Mouse (Mus musculus) olfactory bulb, adult 2 months (tissue): Measurements from ENCODE around the gene Pid1.

Experiments used
- CTCF ChIP-seq: fragments of 200-500 bp; IDR thresholded peaks from 2 replicates; pipeline ENCODE4 v1.5.1; 2012; ENCODE audit warnings: low read depth, mild to moderate bottlenecking, low read length, moderate library complexity; ENCODE audit not compliant: insufficient read depth
- POLR2A ChIP-seq: fragments of 200-500 bp; IDR thresholded peaks from 2 replicates; pipeline ENCODE4 v1.6.1; 2012; ENCODE audit warnings: mild to moderate bottlenecking, low read depth, low read length, moderate library complexity; ENCODE audit not compliant: insufficient read depth

- no peak for TF ChIP-seq CTCF
- TF ChIP-seq POLR2A = no peak
These were observed 232.2 kb downstream of the Pid1 start for GRCm38 (mm10) chr1:84131799-84132198.
